Comparison of ENCODE assay signal across 9 mouse cellular contexts in the genomic region with DNA sequence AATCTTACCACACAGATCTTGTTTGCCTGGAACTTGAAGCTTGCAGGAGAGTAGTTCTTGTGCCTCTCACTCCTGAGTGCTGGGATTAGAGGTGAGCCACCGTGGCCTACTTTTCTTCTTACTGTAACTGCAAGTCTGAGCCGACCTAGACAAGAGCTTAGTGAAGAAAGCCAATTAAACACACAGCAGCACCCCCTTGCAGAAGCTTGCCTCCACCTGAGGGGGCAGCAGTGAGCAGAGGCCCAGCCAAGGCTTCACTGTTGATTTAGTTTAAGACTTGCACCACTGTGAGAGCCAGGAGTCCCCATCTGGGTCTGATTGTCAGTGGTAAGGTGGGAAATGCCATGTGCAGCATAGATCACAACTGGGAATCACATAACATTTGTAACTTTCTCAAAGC. TPM values are rescaled to one million over a fixed set of nuclear protein-coding genes. Genes with fewer than 3 reads are reported as not detected.
DNase-seq lines count a peak whose midpoint lies in the region; ATAC-seq and TF ChIP-seq lines count a peak whose summit lies in the region.
"Had no signal": no experiment of that assay in that cellular context is flagged by ENCODE, and none has a peak within 500 bp of the region (broad histone marks: within the 10 kb centered on the region; RNA-seq: fewer than 3 reads in every experiment).

No protein-coding gene starts in this region.

- peak; percentile 70 for ATAC-seq in erythroblast, adult 5-6 weeks (replicated peaks; ENCODE audit: low FRiP score, poor library complexity, severe bottlenecking)
- no peak for ATAC-seq in kidney, postnatal 0 days (replicated peaks; ENCODE audit: low FRiP score, low read depth)
- no peak for ATAC-seq in liver, embryonic 13.5 days (ENCODE audit: low read depth)

- peak; percentile 60 for DNase-seq in urinary bladder, postnatal 14 days (ENCODE audit: low spot score)
- DNase-seq in urinary bladder, postnatal 10 days (ENCODE audit: low spot score) = no peak
- peak; percentile 76 for DNase-seq in kidney, postnatal 0 days (ENCODE audit: low spot score)
- DNase-seq in liver, embryonic 13.5 days = peak; percentile 38
- peak; percentile 74 for DNase-seq in thymus, postnatal 25 days

- no peak overlapping the region for H3K4me3 ChIP-seq in bone marrow, adult 2 months (replicated peaks; ENCODE audit: control insufficient read depth, low read depth, low read length)
- H3K4me3 ChIP-seq in kidney, postnatal 0 days (replicated peaks; ENCODE audit: low read depth, low read length) = no peak overlapping the region
- no peak overlapping the region for H3K4me3 ChIP-seq in liver, embryonic 13.5 days (replicated peaks)
- no peak overlapping the region for H3K4me3 ChIP-seq in olfactory bulb, adult 2 months (ENCODE audit: insufficient read depth, low read depth, low read length)
- H3K4me3 ChIP-seq: heart, embryonic 13.5 days had no signal

- no peak for TF ChIP-seq POLR2A in bone marrow, adult 2 months (IDR thresholded peaks at IDR 0.05; ENCODE audit: borderline replicate concordance, control insufficient read depth, low read depth, low read length)
- no peak for TF ChIP-seq POLR2A in olfactory bulb, adult 2 months (IDR thresholded peaks at IDR 0.05; ENCODE audit: insufficient read depth, low read depth, low read length)

- H3K36me3 ChIP-seq in kidney, postnatal 0 days (ENCODE audit: insufficient read depth, low read length) = 0 out of 2 replicates have a peak, but pooled peaks cover 3% of the 10 kb centered on the region
- H3K36me3 ChIP-seq in liver, embryonic 13.5 days = peaks cover 88% of the 10 kb centered on the region

- H3K27me3 ChIP-seq in kidney, postnatal 0 days (ENCODE audit: insufficient read depth, low read length) = no peaks in the 10 kb centered on the region
- no peaks in the 10 kb centered on the region for H3K27me3 ChIP-seq in liver, embryonic 13.5 days
- H3K27me3 ChIP-seq: heart, embryonic 13.5 days had no signal

- no peaks in the 10 kb centered on the region for H3K9me3 ChIP-seq in kidney, postnatal 0 days (replicated peaks; ENCODE audit: low read length)
- H3K9me3 ChIP-seq in liver, embryonic 13.5 days (replicated peaks) = no peaks in the 10 kb centered on the region
- H3K9me3 ChIP-seq: heart, embryonic 13.5 days had no signal

- H3K27ac ChIP-seq in bone marrow, adult 2 months (ENCODE audit: control insufficient read depth, insufficient read depth, low read depth, low read length, poor library complexity) = no peak overlapping the region
- H3K27ac ChIP-seq in kidney, postnatal 0 days = no peak overlapping the region
- no peak overlapping the region for H3K27ac ChIP-seq in liver, embryonic 13.5 days
- H3K27ac ChIP-seq in olfactory bulb, adult 2 months (ENCODE audit: insufficient read depth, low read depth, low read length) = no peak overlapping the region
- H3K27ac ChIP-seq: heart, embryonic 13.5 days had no signal

- no peak overlapping the region for H3K9ac ChIP-seq in kidney, postnatal 0 days (ENCODE audit: low read depth, low read length)
- H3K9ac ChIP-seq in liver, embryonic 13.5 days = no peak overlapping the region
- H3K9ac ChIP-seq: heart, embryonic 13.5 days had no signal

- peak; percentile 82 for TF ChIP-seq CTCF in bone marrow, adult 2 months (IDR thresholded peaks at IDR 0.05; ENCODE audit: control insufficient read depth, insufficient read depth, low read length)
- TF ChIP-seq CTCF in kidney, postnatal 0 days (IDR thresholded peaks at IDR 0.05; ENCODE audit: low read depth) = peak; percentile 88
- peak; percentile 74 for TF ChIP-seq CTCF in olfactory bulb, adult 2 months (IDR thresholded peaks at IDR 0.05; ENCODE audit: insufficient read depth, low read depth, low read length)

- H3K4me2 ChIP-seq in kidney, postnatal 0 days (ENCODE audit: low read length) = no peak overlapping the region
- H3K4me2 ChIP-seq in liver, embryonic 13.5 days = no peak overlapping the region
- H3K4me2 ChIP-seq: heart, embryonic 13.5 days had no signal

- H3K4me1 ChIP-seq in bone marrow, adult 2 months (ENCODE audit: control insufficient read depth, insufficient read depth, low read length) = no peaks in the 10 kb centered on the region
- H3K4me1 ChIP-seq in kidney, postnatal 0 days (replicated peaks; ENCODE audit: insufficient read depth, low read length) = no peaks in the 10 kb centered on the region
- no peaks in the 10 kb centered on the region for H3K4me1 ChIP-seq in liver, embryonic 13.5 days (replicated peaks)
- peaks cover 9% of the 10 kb centered on the region for H3K4me1 ChIP-seq in olfactory bulb, adult 2 months (ENCODE audit: control insufficient read depth, insufficient read depth, low read length)
- H3K4me1 ChIP-seq: heart, embryonic 13.5 days had no signal

- 32% methylated on average over 2 of the region's 2 CpGs for WGBS in bone marrow, adult 2 months
- WGBS in kidney, postnatal 0 days = 32% methylated on average over 2 of the region's 2 CpGs
- WGBS in liver, embryonic 13.5 days (ENCODE audit: insufficient replicate concordance) = 34% methylated on average over 2 of the region's 2 CpGs
- WGBS in olfactory bulb, adult 2 months = 10% methylated on average over 2 of the region's 2 CpGs

RNA-seq across cellular contexts. Expression of gene Kif14, which starts 58.8 kb away (rescaled TPM):
- 12.3 and 15.0 TPM in 2 replicates for polyA plus RNA-seq in bone marrow, adult 2 months (2011; ENCODE audit: insufficient read depth, insufficient read length, low replicate concordance, missing spikeins)
- 5.8 and 20.1 TPM in 2 replicates for total RNA-seq in erythroblast, adult 5-6 weeks (2015; ENCODE audit: low replicate concordance)
- total RNA-seq in erythroblast, adult 5-6 weeks (2017; ENCODE audit: low replicate concordance) = 18.7 and 26.9 TPM in 2 replicates
- polyA plus RNA-seq in kidney, postnatal 0 days (2015; fragmentation: Nextera tagmentation; extraction: Ambion mirVana) = 1.7 and 2.0 TPM in 2 replicates
- 4.8 and 6.7 TPM in 2 replicates for polyA plus RNA-seq in liver, embryonic 13.5 days (2015; fragmentation: Nextera tagmentation; extraction: Ambion mirVana)
- not detected in 2 replicates for polyA plus RNA-seq in olfactory bulb, adult 2 months (2012; ENCODE audit: insufficient read depth, insufficient read length, low replicate concordance, missing spikeins)
